Mouse (Mus musculus): ENCODE data around the gene Capn5.
A peak's percentile ranks its signal among the peaks of the same experiment; 100 is the strongest.

The Capn5 gene

GRCm38 (mm10) chr7:98176322-98177070 is 1.6 kb downstream of the Capn5 start:
- no peak for DNase-seq (ENCODE audit: low spot score in 2 of 2)

DNA sequence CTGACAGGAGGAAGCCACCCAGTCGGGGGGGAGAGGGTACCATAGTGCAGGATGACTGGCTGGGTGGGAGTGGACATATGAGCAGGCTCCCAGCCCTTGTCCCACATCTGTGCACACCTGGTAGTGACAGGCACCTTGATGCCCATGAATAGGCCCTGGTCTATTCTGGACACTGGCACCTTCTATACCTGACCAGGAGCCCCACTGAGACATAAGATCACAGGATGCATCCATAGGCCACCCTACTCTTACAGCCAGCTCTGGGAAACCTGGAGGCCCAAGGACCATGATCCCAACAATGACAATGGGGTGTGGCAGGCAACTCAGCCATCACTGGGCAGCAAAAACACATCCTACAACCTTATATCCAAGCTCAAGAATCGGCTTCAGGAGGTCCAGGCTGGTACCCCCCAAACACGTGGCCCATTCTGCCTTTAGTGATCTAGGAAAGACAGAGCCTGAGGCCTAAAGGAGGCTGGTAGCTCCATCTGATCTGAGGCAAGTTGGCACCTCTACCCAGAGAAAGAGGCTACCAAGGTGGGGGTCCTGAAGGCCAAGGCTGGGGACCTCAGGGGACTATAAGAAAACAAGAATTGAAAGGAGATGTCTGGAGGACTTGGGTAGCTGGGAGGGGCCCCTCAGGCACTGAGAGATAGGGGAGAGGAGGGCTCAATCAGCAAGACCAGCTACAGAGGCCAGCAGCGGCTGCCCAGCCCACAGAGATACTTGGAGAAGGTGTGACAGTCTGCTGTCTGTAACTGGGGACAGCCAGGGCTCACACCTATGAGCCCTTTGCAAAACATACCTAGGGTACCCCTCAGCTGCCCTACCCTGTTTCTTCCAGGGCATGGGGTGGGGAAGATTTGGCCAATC is 3.0 kb downstream of the Capn5 start:
- no peak for DNase-seq (ENCODE audit: low spot score in 2 of 2)

- no peak for DNase-seq (ENCODE audit: low spot score in 2 of 2)
These were observed 4.7 kb downstream of the Capn5 start for GRCm38 (mm10) chr7:98173408-98173807.

DNA sequence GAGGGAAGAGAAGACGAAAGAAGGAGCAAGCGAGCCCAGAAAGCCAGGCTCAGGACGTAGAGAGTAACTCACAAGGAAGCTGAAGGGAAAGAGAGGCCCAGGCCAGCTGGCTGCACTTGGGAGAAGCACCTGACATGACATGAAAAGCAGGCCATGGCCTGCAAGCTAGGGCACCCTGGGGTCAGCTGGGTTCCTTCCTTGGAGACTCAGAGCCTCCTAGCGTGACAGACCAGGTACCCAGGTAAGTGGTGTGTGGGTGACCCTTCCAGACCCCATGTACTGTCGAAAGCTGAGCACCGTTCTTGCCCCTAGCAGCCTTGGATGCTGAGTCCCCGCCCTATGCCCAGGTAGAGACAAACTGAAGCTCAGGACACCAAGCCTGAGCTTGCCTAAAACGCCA is 5.4 kb downstream of the Capn5 start:
- no peak for DNase-seq (ENCODE audit: low spot score in 2 of 2)

- DNase-seq (ENCODE audit: low spot score in 2 of 2) = peak in 1 of 2 experiments; percentile 43
These were observed 6.7 kb downstream of the Capn5 start for GRCm38 (mm10) chr7:98171141-98172073.

- DNase-seq (ENCODE audit: low spot score in 2 of 2) = peak in 1 of 2 experiments; percentile 49
These were observed 13.0 kb downstream of the Capn5 start for GRCm38 (mm10) chr7:98164999-98165528.

DNA sequence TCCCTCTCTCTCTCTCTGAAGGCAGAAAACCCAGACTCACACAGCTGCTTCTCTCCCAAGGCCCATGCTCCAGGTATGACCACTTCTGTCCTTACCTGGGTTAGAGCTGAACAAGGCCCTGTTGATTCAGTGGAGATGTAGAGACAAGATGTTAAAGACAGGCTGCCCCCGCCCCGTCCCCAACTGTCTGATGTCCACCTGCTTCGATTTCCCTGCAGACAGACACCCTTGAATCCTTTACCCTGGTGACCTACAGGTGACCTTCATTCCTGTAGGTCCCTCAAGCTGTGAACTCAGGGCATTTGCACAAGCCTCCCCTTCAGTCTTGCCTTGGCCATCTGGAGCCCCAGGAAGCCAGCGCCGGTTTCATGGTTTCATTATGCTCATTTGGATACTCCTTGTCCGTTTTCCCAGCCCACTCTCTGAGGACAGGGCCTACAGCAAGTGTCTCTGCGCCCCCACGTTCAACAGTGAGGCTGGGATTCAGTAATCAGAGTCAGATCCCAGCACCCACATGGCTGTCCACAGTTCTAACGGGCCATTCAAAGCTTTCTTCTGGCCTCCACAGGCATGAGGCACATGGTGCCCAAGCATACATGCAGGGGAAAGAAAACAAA is 13.6 kb downstream of the Capn5 start:
- DNase-seq (ENCODE audit: low spot score in 2 of 2) = no peak

- DNase-seq (ENCODE audit: low spot score in 2 of 2) = no peak
These were observed 14.4 kb downstream of the Capn5 start for GRCm38 (mm10) chr7:98163700-98164099.

DNA sequence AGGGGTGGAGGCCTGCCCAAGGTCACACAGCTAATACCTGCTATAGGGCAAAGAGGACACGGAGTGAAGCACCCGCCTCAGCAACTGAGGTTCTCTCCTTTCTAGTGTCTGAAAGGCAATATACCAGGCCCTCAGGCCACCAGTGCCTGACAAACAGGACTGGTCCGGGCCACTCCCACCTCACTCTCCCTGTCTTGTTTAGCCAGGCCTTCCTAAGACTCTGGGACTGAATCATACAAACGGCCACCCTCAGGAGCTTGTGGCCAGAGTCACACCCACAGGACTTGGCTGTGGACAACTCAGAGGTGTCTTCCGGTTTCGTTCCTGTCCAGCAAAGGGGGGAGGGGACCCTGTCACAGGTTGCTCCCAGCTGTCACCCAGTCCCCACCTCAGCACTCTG is 15.8 kb downstream of the Capn5 start:
- no peak for DNase-seq (ENCODE audit: low spot score in 2 of 2)

DNA sequence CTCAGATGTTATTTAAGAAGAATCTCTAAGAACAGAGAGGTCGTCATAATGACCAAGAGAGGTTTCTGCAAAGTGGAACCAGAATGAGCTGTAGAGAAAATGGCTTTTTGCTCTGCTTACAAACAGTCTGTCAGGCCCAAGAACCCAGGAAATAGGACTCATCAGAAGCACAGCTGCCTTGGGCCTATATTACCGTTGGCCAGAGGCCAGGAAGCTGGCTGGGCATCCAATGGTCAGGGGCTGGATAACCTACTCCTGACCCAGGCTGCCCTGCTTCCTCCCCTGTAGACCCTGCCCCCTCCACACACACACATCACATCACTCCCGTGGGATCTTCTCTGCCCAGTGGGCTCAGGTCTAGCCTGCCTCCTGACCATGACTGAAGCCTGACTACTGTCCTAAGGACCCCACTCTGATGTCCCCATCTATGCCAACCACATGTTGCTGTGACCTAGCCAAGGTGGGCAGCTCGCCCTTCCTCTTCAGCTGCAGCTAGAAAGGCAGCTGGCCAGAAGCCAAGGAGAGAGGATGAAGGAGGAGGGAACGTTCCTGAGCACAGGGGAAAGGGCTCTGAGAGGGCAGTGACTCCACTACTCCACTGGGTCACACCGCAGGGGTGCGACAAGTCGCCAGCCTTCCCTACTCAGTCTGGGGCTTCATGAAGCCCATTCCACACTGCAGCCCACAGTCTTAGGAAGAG is 17.9 kb downstream of the Capn5 start:
- no peak for DNase-seq (ENCODE audit: low spot score in 2 of 2)

- peak; percentile 58 to 73 for DNase-seq (ENCODE audit: low spot score in 2 of 2)
These were observed 19.6 kb downstream of the Capn5 start for GRCm38 (mm10) chr7:98158481-98158880.

DNA sequence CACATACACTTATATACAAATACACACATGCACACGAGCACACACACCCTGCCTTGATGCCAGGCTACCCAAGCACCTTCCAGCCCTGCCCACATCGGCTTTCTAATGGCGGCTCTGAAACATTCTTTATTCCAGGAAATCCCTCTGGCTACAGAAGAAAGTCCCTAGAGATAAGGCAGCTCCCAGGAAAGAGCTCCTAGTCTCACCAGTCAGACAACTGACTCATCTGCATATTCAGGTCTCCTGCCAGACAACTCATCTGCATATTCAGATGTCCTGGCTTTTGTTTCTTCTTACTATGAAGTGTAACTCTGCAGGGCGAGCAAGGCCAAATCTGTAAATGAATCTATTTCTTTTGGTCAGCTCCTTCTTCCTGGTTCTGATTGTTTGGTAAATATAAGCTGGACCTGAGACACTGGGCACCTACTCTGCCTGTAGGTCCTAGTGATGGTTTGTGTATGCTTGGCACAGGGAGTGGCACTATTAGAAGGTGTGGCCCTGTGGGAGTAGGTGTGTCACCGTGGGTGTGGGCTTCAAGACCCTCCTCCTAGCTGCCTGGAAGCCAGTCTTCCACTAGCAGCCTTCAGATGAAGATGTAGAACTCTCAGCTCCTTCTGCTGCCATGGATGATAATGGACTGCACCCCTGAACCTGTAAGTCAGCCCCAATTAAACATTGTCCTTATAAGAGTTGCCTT is 20.3 kb downstream of the Capn5 start:
- DNase-seq (ENCODE audit: low spot score in 2 of 2) = no peak

DNA sequence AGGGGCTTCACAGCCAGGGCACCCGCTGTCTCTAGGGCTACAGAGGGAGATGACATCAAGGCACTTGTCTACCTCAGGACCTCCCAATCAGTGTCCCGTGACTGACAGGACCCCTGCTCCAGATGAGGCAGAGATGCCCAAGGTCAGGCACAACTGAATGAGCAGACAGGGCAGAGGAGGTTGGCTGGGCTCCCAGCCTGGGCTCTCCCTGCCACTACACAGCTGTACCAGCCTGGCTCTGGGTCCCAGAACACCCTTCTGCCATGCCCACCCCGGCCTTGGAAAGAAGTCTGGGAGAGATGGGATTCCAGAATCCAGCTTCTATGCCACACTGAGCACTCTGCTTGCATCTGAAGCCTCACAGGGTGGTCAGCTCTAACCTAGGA is 21.8 kb downstream of the Capn5 start:
- no peak for DNase-seq (ENCODE audit: low spot score in 2 of 2)

DNA sequence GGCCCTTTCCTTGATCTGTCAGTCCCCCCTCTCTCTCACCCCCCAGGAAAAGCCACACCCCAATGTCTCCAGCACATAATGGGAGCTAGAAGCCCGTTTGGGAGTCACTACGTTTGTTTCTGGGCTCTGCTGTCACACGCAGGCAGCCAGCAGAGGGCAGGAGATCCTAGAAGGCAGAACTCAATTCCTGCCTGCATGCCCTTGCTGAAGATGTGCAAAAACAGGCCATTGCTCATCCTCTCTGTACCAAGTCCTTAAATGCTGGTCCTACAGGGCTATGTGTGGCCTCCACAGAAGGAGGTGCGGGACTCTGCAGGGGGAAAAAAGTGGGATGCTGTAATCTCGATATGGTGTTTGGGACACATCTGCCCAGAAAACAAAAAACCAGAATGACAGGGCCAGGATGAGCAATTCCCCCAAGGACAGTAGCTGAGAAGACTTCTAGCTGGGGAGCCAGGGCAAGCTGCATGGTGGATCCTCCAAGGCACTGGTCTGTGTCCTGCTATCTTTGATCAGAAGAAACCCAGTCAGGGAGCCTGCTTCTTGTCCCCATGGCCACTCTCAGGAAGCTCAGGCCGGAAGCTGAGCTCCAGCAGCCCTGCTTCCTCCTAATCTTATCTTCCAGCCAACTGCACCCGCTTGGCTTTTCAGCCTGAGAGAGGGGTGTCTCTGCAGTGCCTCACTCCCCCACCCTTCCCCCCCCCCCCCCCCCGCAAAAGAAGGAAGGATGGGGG is 22.4 kb downstream of the Capn5 start:
- DNase-seq (ENCODE audit: low spot score in 2 of 2) = peak in 1 of 2 experiments; percentile 53

- DNase-seq (ENCODE audit: low spot score in 2 of 2) = no peak
These were observed 24.2 kb downstream of the Capn5 start for GRCm38 (mm10) chr7:98153892-98154291.

GRCm38 (mm10) chr7:98153345-98153744 is 24.7 kb downstream of the Capn5 start:
- no peak for DNase-seq (ENCODE audit: low spot score in 2 of 2)

- no peak for DNase-seq (ENCODE audit: low spot score in 2 of 2)
These were observed 25.7 kb downstream of the Capn5 start for GRCm38 (mm10) chr7:98152400-98152799.

DNA sequence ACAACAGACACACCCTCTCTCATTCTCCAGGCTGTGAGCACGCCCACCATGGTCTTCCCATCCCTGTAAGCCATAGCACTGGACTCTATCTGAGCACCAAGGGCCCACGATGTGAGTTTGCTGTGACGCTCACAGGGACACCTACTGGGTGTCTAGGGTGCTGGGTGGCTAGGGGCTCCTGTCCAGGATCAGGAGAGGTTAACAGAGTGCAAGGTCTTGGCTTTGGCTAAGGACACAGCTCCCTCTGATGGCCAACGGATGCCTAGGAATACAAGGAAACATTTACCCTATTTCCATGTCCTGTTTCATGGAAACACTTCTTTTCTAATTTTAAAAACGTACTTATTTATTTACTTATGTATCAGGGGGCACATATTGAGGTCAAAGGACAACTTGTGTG is 27.5 kb downstream of the Capn5 start:
- no peak for DNase-seq (ENCODE audit: low spot score in 2 of 2)

- DNase-seq (ENCODE audit: low spot score in 2 of 2) = no peak
These were observed 28.3 kb downstream of the Capn5 start for GRCm38 (mm10) chr7:98149802-98150201.

Data from urinary bladder, postnatal 4 days (tissue).